Mouse (Mus musculus) neural tube, embryonic 11.5 days (tissue): Measurements from ENCODE around the gene Kcnn1. TPM values are rescaled to one million over a fixed set of nuclear protein-coding genes. Genes with fewer than 3 reads are reported as not detected.

Experiments
- ATAC-seq: fragments of 200-750 bp; cut with Nextera tagmentation; 2 replicates; pipeline ENCODE4 v1.8.0; 2017; ENCODE audit warnings: moderate number of reproducible peaks, mild to moderate bottlenecking, moderate TSS enrichment, moderate library complexity; ENCODE audit not compliant: insufficient read depth, low FRiP score, low TSS enrichment
- DNase-seq: peaks from one replicate; pipeline ENCODE4 v3.0.0-alpha.2; 2015; ENCODE audit warnings: low spot score
- H3K27ac ChIP-seq: fragments of 300-500 bp; sonication (generic); 2 replicates; pipeline ENCODE4 v1.5.1; 2014; ENCODE audit warnings: low read depth, mild to moderate bottlenecking, low read length
- H3K27me3 ChIP-seq: fragments of 300-500 bp; sonication (generic); 2 replicates; pipeline ENCODE4 v1.6.1; 2014; ENCODE audit warnings: mild to moderate bottlenecking, low read length, mixed read lengths; ENCODE audit not compliant: control insufficient read depth, insufficient read depth
- H3K36me3 ChIP-seq: fragments of 300-500 bp; sonication (generic); 2 replicates; pipeline ENCODE4 v1.6.1; 2014; ENCODE audit warnings: mild to moderate bottlenecking, low read length, moderate library complexity, mixed read lengths; ENCODE audit not compliant: control insufficient read depth, insufficient read depth
- H3K4me1 ChIP-seq: fragments of 300-500 bp; sonication (generic); 2 replicates; pipeline ENCODE4 v1.6.1; 2014; ENCODE audit warnings: low read length, mixed read lengths; ENCODE audit not compliant: control insufficient read depth, insufficient read depth
- H3K4me2 ChIP-seq: fragments of 300-500 bp; sonication (generic); 2 replicates; pipeline ENCODE4 v1.6.1; 2014; ENCODE audit warnings: low read depth, mild to moderate bottlenecking, moderate library complexity
- H3K4me3 ChIP-seq: fragments of 300-500 bp; sonication (generic); 2 replicates; pipeline ENCODE4 v1.5.1; 2014; ENCODE audit warnings: low read depth, low read length
- H3K9ac ChIP-seq: fragments of 300-500 bp; sonication (generic); 2 replicates; pipeline ENCODE4 v1.6.1; 2014; ENCODE audit warnings: mild to moderate bottlenecking, low read length
- H3K9me3 ChIP-seq: fragments of 300-500 bp; sonication (generic); 2 replicates; pipeline ENCODE4 v1.6.1; 2016; ENCODE audit warnings: low read length; ENCODE audit not compliant: control insufficient read depth
- WGBS: fragments of 180-500 bp; shearing (Covaris S2); extraction: QIAGEN DNeasy Blood & Tissue Kit; methylation state at CpG from one replicate; pipeline ENCODE4 v1.1.7; 2014; 5-methylcytosine and 5-hydroxymethylcytosine counted together
- polyA plus RNA-seq: library from polyadenylated mRNA; unstranded; fragments of >200 nt; fragmentation: Nextera tagmentation; extraction: Ambion mirVana; gene quantifications from 2 replicates; pipeline ENCODE4 v1.2.1, GENCODE M21; 2014

Gene Kcnn1
- polyA plus RNA-seq, 1 experiment from 2014 or later: 14.1 TPM

GRCm38 (mm10) chr8:70808955-70809701 lies 53.9 kb downstream of the Kcnn1 start:
- Histone ChIP-seq H3K4me2 (no peak overlapping the region), H3K9me3 (no peaks in the 10 kb centered on the region), H3K27me3 (peaks cover 18% of the 10 kb centered on the region), H3K4me3 (no peak overlapping the region), H3K4me1 (peaks cover 7% of the 10 kb centered on the region), H3K27ac (no peak overlapping the region), H3K9ac (no peak overlapping the region), H3K36me3 (no peaks in the 10 kb centered on the region)
- DNase-seq (no peak), ATAC-seq (no peak)
- 71% methylated on average over 8 of the region's 8 CpGs for WGBS

- no peak within 1 kb of the TSS for H3K4me2 ChIP-seq
- H3K4me1 ChIP-seq: peaks cover 11% of the 10 kb centered on the region
These were observed 54.8 kb downstream of the Kcnn1 start, which contains the start of gene Il12rb1 for GRCm38 (mm10) chr8:70808239-70808638. Gene Il12rb1 (plus strand): TSS chr8:70808449.

GRCm38 (mm10) chr8:70807304-70807703 lies 55.8 kb downstream of the Kcnn1 start:
- no peak for ATAC-seq
- Histone ChIP-seq H3K4me3 (no peak overlapping the region), H3K9ac (no peak overlapping the region)

More at GRCm38 (mm10) chr8:70808239-70808638, 54.8 kb downstream of the Kcnn1 start, which contains the start of gene Il12rb1:
- WGBS: 57% methylated on average over 5 of the region's 5 CpGs
- Histone ChIP-seq H3K9me3 (no peaks in the 10 kb centered on the region), H3K9ac (no peak within 1 kb of the TSS), H3K36me3 (no peaks in the 10 kb centered on the region), H3K4me3 (no peak within 1 kb of the TSS), H3K27ac (no peak within 1 kb of the TSS), H3K27me3 (peaks cover 27% of the 10 kb centered on the region)
- ATAC-seq: no peak
- no peak for DNase-seq

GRCm38 (mm10) chr8:70806541-70806940 lies 56.5 kb downstream of the Kcnn1 start:
- Histone ChIP-seq H3K36me3 (no peaks in the 10 kb centered on the region), H3K4me2 (no peak overlapping the region), H3K9me3 (no peaks in the 10 kb centered on the region), H3K9ac (no peak overlapping the region), H3K27ac (no peak overlapping the region), H3K27me3 (peaks cover 30% of the 10 kb centered on the region), H3K4me1 (peaks cover 11% of the 10 kb centered on the region), H3K4me3 (no peak overlapping the region)
- no peak for ATAC-seq
- no peak for DNase-seq
- 63% methylated on average over 4 of the region's 4 CpGs for WGBS

More at GRCm38 (mm10) chr8:70807304-70807703, 55.8 kb downstream of the Kcnn1 start:
- DNase-seq: no peak
- Histone ChIP-seq H3K36me3 (no peaks in the 10 kb centered on the region), H3K9me3 (no peaks in the 10 kb centered on the region), H3K4me2 (no peak overlapping the region), H3K27ac (no peak overlapping the region), H3K4me1 (peaks cover 11% of the 10 kb centered on the region), H3K27me3 (peaks cover 30% of the 10 kb centered on the region)
- 38% methylated on average over 1 of the region's 1 CpGs for WGBS

GRCm38 (mm10) chr8:70804481-70805206 lies 58.4 kb downstream of the Kcnn1 start, which contains the start of gene Mast3:
Gene Mast3 (minus strand): TSS chr8:70805054.
- peak; percentile 86 for DNase-seq
- H3K4me3 ChIP-seq: peak within 1 kb of the TSS; percentile 40
- H3K9me3 ChIP-seq: no peaks in the 10 kb centered on the region
- no peak within 1 kb of the TSS for H3K27ac ChIP-seq
- H3K9ac ChIP-seq: peak within 1 kb of the TSS; percentile 32
- under 1% methylated on average over 45 of the region's 45 CpGs for WGBS
- H3K4me1 ChIP-seq: peaks cover 11% of the 10 kb centered on the region
- H3K27me3 ChIP-seq: peaks cover 39% of the 10 kb centered on the region
- no peaks in the 10 kb centered on the region for H3K36me3 ChIP-seq
- ATAC-seq: peak; percentile 82
- H3K4me2 ChIP-seq: peak within 1 kb of the TSS; percentile 84

GRCm38 (mm10) chr8:70803761-70804480 lies 59.1 kb downstream of the Kcnn1 start:
- Histone ChIP-seq H3K9me3 (no peaks in the 10 kb centered on the region), H3K9ac (peak overlapping the region; percentile 32), H3K27me3 (peaks cover 46% of the 10 kb centered on the region), H3K4me1 (peaks cover 11% of the 10 kb centered on the region), H3K27ac (no peak overlapping the region), H3K36me3 (no peaks in the 10 kb centered on the region), H3K4me3 (peak overlapping the region; percentile 40), H3K4me2 (peak overlapping the region; percentile 84)
- DNase-seq (no peak), ATAC-seq (no peak)
- 2% methylated on average over 44 of the region's 47 CpGs for WGBS

GRCm38 (mm10) chr8:70802786-70803510 lies 60.1 kb downstream of the Kcnn1 start:
- H3K27ac ChIP-seq: no peak overlapping the region
- peaks cover 56% of the 10 kb centered on the region for H3K27me3 ChIP-seq
- H3K4me1 ChIP-seq: peaks cover 13% of the 10 kb centered on the region
- no peaks in the 10 kb centered on the region for H3K36me3 ChIP-seq
- 74% methylated on average over 11 of the region's 11 CpGs for WGBS
- H3K9me3 ChIP-seq: no peaks in the 10 kb centered on the region
- H3K4me3 ChIP-seq: no peak overlapping the region
- no peak for ATAC-seq
- H3K9ac ChIP-seq: no peak overlapping the region
- no peak overlapping the region for H3K4me2 ChIP-seq
- no peak for DNase-seq

- 78% methylated on average over 1 of the region's 1 CpGs for WGBS
- no peak for ATAC-seq
- H3K27me3 ChIP-seq: peaks cover 57% of the 10 kb centered on the region
These were observed 61.2 kb downstream of the Kcnn1 start for GRCm38 (mm10) chr8:70801830-70802229.

More at GRCm38 (mm10) chr8:70801830-70802229, 61.2 kb downstream of the Kcnn1 start:
- no peak for DNase-seq
- H3K9ac ChIP-seq: no peak overlapping the region
- no peaks in the 10 kb centered on the region for H3K36me3 ChIP-seq
- H3K4me3 ChIP-seq: no peak overlapping the region
- peaks cover 17% of the 10 kb centered on the region for H3K4me1 ChIP-seq
- H3K4me2 ChIP-seq: no peak overlapping the region
- H3K27ac ChIP-seq: no peak overlapping the region
- H3K9me3 ChIP-seq: no peaks in the 10 kb centered on the region
